Mouse (Mus musculus): ENCODE data around the gene Wasf3. TPM values are rescaled to one million over a fixed set of nuclear protein-coding genes. Genes with fewer than 3 reads are reported as not detected.

The Wasf3 gene
- total and polyA plus RNA-seq, 3 experiments, result not detected

GRCm38 (mm10) chr5:146376601-146377000, 8.2 kb upstream of the Wasf3 start:
- Histone ChIP-seq H3K4me1 (ENCODE audit: control insufficient read depth in 1 of 2, insufficient read depth in 2 of 2, low read length in 2 of 2) (no peaks in the 10 kb centered on the region), H3K9ac (ENCODE audit: control insufficient read depth, low read depth, low read length, poor library complexity, severe bottlenecking) (no peak overlapping the region), H3K4me3 (ENCODE audit: control insufficient read depth in 1 of 2, insufficient read depth in 1 of 2, low read depth in 2 of 2, low read length in 2 of 2) (no peak overlapping the region), H3K27me3 (ENCODE audit: control insufficient read depth in 1 of 2, insufficient read depth in 2 of 2, low read length in 2 of 2) (no peaks in the 10 kb centered on the region), H3K27ac (ENCODE audit: control insufficient read depth, low read depth, low read length) (no peak overlapping the region), H3K36me3 (ENCODE audit: control insufficient read depth in 1 of 2, insufficient read depth in 2 of 2, low read length in 2 of 2) (no peaks in the 10 kb centered on the region), H3K79me2 (ENCODE audit: control insufficient read depth, insufficient read depth, low read length, poor library complexity) (no peaks in the 10 kb centered on the region), H3K9me3 (replicated peaks; ENCODE audit: insufficient read depth, low read length) (no peaks in the 10 kb centered on the region)
- TF ChIP-seq UBTF (IDR thresholded peaks at IDR 0.05; ENCODE audit: borderline replicate concordance, insufficient read depth, low read depth, low read length) (no peak), CTCF (IDR thresholded peaks at IDR 0.05 in 2 of 3, conservative IDR thresholded peaks at IDR 0.05 in 1 of 3; ENCODE audit: control insufficient read depth in 1 of 3, insufficient read depth in 1 of 3, low read depth in 2 of 3, low read length in 3 of 3, poor library complexity in 1 of 3, severe bottlenecking in 1 of 3) (peak; percentile 32 to 56 (median 40)), JUND (IDR thresholded peaks at IDR 0.05; ENCODE audit: low read depth, low read length) (no peak), CHD1 (IDR thresholded peaks at IDR 0.05; ENCODE audit: low read depth, low read length) (no peak), RAD21 (IDR thresholded peaks at IDR 0.05; ENCODE audit: low read depth, low read length) (0 out of 2 replicates have a peak, but pooled peaks have one; percentile 4)
- DNase-seq (ENCODE audit: low read depth, low spot score), result peak; percentile 27

- Histone ChIP-seq H3K9me3 (replicated peaks; ENCODE audit: insufficient read depth, low read length) (no peaks in the 10 kb centered on the region), H3K27me3 (ENCODE audit: control insufficient read depth in 1 of 2, insufficient read depth in 2 of 2, low read length in 2 of 2) (no peaks in the 10 kb centered on the region), H3K79me2 (ENCODE audit: control insufficient read depth, insufficient read depth, low read length, poor library complexity) (no peaks in the 10 kb centered on the region), H3K4me3 (ENCODE audit: control insufficient read depth in 1 of 2, insufficient read depth in 1 of 2, low read depth in 2 of 2, low read length in 2 of 2) (no peak overlapping the region), H3K27ac (ENCODE audit: control insufficient read depth, low read depth, low read length) (no peak overlapping the region), H3K36me3 (ENCODE audit: control insufficient read depth in 1 of 2, insufficient read depth in 2 of 2, low read length in 2 of 2) (no peaks in the 10 kb centered on the region), H3K9ac (ENCODE audit: control insufficient read depth, low read depth, low read length, poor library complexity, severe bottlenecking) (no peak overlapping the region), H3K4me1 (ENCODE audit: control insufficient read depth in 1 of 2, insufficient read depth in 2 of 2, low read length in 2 of 2) (no peaks in the 10 kb centered on the region)
- no peak for DNase-seq (ENCODE audit: low read depth, low spot score)
- TF ChIP-seq MAZ (IDR thresholded peaks at IDR 0.05; ENCODE audit: low read depth, low read length) (no peak), USF2 (IDR thresholded peaks at IDR 0.05; ENCODE audit: borderline replicate concordance in 1 of 2, insufficient read depth in 1 of 2, low read depth in 1 of 2, low read length in 2 of 2) (no peak), RAD21 (IDR thresholded peaks at IDR 0.05; ENCODE audit: low read depth, low read length) (no peak), KAT2A (conservative IDR thresholded peaks at IDR 0.05; ENCODE audit: low read depth, low read length) (no peak), MYB (IDR thresholded peaks at IDR 0.05; ENCODE audit: low read depth, low read length) (no peak), SMC3 (IDR thresholded peaks at IDR 0.05; ENCODE audit: low read depth, low read length) (no peak), USF1 (IDR thresholded peaks at IDR 0.05; ENCODE audit: low read depth, low read length) (no peak), MYC (IDR thresholded peaks at IDR 0.05; ENCODE audit: low read depth, low read length) (no peak), CTCF (IDR thresholded peaks at IDR 0.05 in 2 of 3, conservative IDR thresholded peaks at IDR 0.05 in 1 of 3; ENCODE audit: control insufficient read depth in 1 of 3, insufficient read depth in 1 of 3, low read depth in 2 of 3, low read length in 3 of 3, poor library complexity in 1 of 3, severe bottlenecking in 1 of 3) (no peak), SIN3A (IDR thresholded peaks at IDR 0.05; ENCODE audit: low read length) (no peak), ZNF384 (IDR thresholded peaks at IDR 0.05; ENCODE audit: low read depth, low read length) (no peak), ETS1 (IDR thresholded peaks at IDR 0.05; ENCODE audit: low read depth, low read length) (no peak), GATA1 (IDR thresholded peaks at IDR 0.05; ENCODE audit: low read depth, low read length) (no peak), GABPA (IDR thresholded peaks at IDR 0.05; ENCODE audit: low read depth, low read length) (no peak), CHD1 (IDR thresholded peaks at IDR 0.05; ENCODE audit: low read depth, low read length) (no peak), NRF1 (IDR thresholded peaks at IDR 0.05; ENCODE audit: insufficient read depth, low read depth, low read length, poor library complexity, severe bottlenecking) (no peak), MAFK (IDR thresholded peaks at IDR 0.05; ENCODE audit: borderline replicate concordance, low read depth, low read length) (no peak), POLR2AphosphoS5 (IDR thresholded peaks at IDR 0.05; ENCODE audit: borderline replicate concordance, low read depth, low read length) (no peak)
Observed at GRCm38 (mm10) chr5:146380041-146380440, 4.7 kb upstream of the Wasf3 start.
